Mouse (Mus musculus) CH12.LX (cell line): ENCODE results near the gene Triobp. TPM values are rescaled to one million over a fixed set of nuclear protein-coding genes. Genes with fewer than 3 reads are reported as not detected.

Experiments used
- DNase-seq: peaks from one replicate; pipeline ENCODE4 v3.0.0-alpha.2; 2013; ENCODE audit errors: extremely low read depth
- H3K27ac ChIP-seq: 2 replicates; pipeline ENCODE4 v1.5.1; 2012; ENCODE audit warnings: low read depth, mild to moderate bottlenecking, control low read depth, moderate library complexity; ENCODE audit not compliant: insufficient read depth
- H3K27me3 ChIP-seq: replicated peaks from 2 replicates; pipeline ENCODE3; 2012; ENCODE audit warnings: inconsistent platforms
- H3K36me3 ChIP-seq, 2 experiments: replicated peaks in 1 of 2; 2 replicates each; pipeline versions ENCODE3 to v1.6.1; 2012; ENCODE audit warnings: inconsistent platforms in 1 of 2, low read length in 1 of 2, mild to moderate bottlenecking in 1 of 2, mixed read lengths in 1 of 2, moderate library complexity in 1 of 2; ENCODE audit not compliant: control insufficient read depth in 1 of 2, insufficient read depth in 1 of 2
- H3K4me1 ChIP-seq, 2 experiments: 2 replicates each; pipeline ENCODE4 v1.6.1; 2012; ENCODE audit warnings: inconsistent platforms in 1 of 2, moderate library complexity in 1 of 2; ENCODE audit not compliant: insufficient read depth in 2 of 2, control insufficient read depth in 1 of 2
- H3K4me2 ChIP-seq: 2 replicates; pipeline ENCODE4 v1.6.1; 2012; ENCODE audit warnings: low read depth, mild to moderate bottlenecking, control low read depth; ENCODE audit not compliant: poor library complexity, insufficient read depth, severe bottlenecking
- H3K4me3 ChIP-seq, 3 experiments: fragments of 150-350 bp in 1 of 3; sonication (generic) in 1 of 3; replicated peaks in 1 of 3; 2 replicates each; pipeline versions ENCODE3 to v1.5.1; 2011 to 2012; ENCODE audit warnings: low read depth in 2 of 3, low read length in 2 of 3, mild to moderate bottlenecking in 2 of 3, moderate library complexity in 2 of 3, control low read depth in 1 of 3, improper control_type of control experiment in 1 of 3, inconsistent platforms in 1 of 3, mixed read lengths in 1 of 3; ENCODE audit not compliant: poor library complexity in 1 of 3
- H3K79me2 ChIP-seq: replicated peaks from 2 replicates; pipeline ENCODE4 v1.6.1; 2012; ENCODE audit warnings: mild to moderate bottlenecking, moderate library complexity; ENCODE audit not compliant: control insufficient read depth, poor library complexity, insufficient read depth, severe bottlenecking; ENCODE audit errors: extremely low read depth
- H3K9ac ChIP-seq: 2 replicates; pipeline ENCODE4 v1.6.1; 2012; ENCODE audit warnings: low read depth, mild to moderate bottlenecking, control low read depth, moderate library complexity; ENCODE audit not compliant: insufficient read depth
- H3K9me3 ChIP-seq: replicated peaks from 2 replicates; pipeline ENCODE3; 2012; ENCODE audit warnings: low read length, inconsistent platforms, mixed read lengths
- BHLHE40 ChIP-seq: IDR thresholded peaks from 2 replicates; pipeline ENCODE4 v1.6.1; 2011; ENCODE audit warnings: mild to moderate bottlenecking, low read depth, low read length, improper control_type of control experiment
- CHD1 ChIP-seq: IDR thresholded peaks from 2 replicates; pipeline ENCODE4 v1.6.1; 2012; ENCODE audit warnings: low read depth, low read length, improper control_type of control experiment, inconsistent platforms
- CHD2 ChIP-seq: IDR thresholded peaks from 2 replicates; pipeline ENCODE4 v1.6.1; 2011; ENCODE audit warnings: low read length, improper control_type of control experiment
- CTCF ChIP-seq, 2 experiments: IDR thresholded peaks in 1 of 2; conservative IDR thresholded peaks in 1 of 2; 2 replicates each; pipeline ENCODE4 v1.5.1; 2011 to 2012; ENCODE audit warnings: low read depth in 2 of 2, low read length in 2 of 2, improper control_type of control experiment in 1 of 2, inconsistent platforms in 1 of 2, mild to moderate bottlenecking in 1 of 2, moderate library complexity in 1 of 2
- E2F4 ChIP-seq: IDR thresholded peaks from 2 replicates; pipeline ENCODE4 v1.6.1; 2011; ENCODE audit warnings: low read depth, low read length, improper control_type of control experiment; ENCODE audit not compliant: insufficient replicate concordance
- ELF1 ChIP-seq: IDR thresholded peaks from 2 replicates; pipeline ENCODE4 v1.6.1; 2014; ENCODE audit warnings: low read depth, mild to moderate bottlenecking, inconsistent platforms, low read length, improper control_type of control experiment
- EP300 ChIP-seq: IDR thresholded peaks from 2 replicates; pipeline ENCODE4 v1.6.1; 2011; ENCODE audit warnings: low read length, improper control_type of control experiment
- ETS1 ChIP-seq: conservative IDR thresholded peaks from 2 replicates; pipeline ENCODE4 v1.6.1; 2012; ENCODE audit warnings: low read depth, mild to moderate bottlenecking, inconsistent platforms, low read length, improper control_type of control experiment, moderate library complexity
- GABPA ChIP-seq: IDR thresholded peaks from 2 replicates; pipeline ENCODE4 v1.6.1; 2012; ENCODE audit warnings: low read depth, low read length, improper control_type of control experiment, inconsistent platforms; ENCODE audit not compliant: insufficient replicate concordance
- HCFC1 ChIP-seq: IDR thresholded peaks from 2 replicates; pipeline ENCODE4 v1.6.1; 2012; ENCODE audit warnings: low read depth, mild to moderate bottlenecking, inconsistent platforms, low read length, improper control_type of control experiment
- IRF4 ChIP-seq: IDR thresholded peaks from 2 replicates; pipeline ENCODE4 v1.6.1; 2014; ENCODE audit warnings: low read depth, mild to moderate bottlenecking, inconsistent platforms, low read length, improper control_type of control experiment
- JUN ChIP-seq: IDR thresholded peaks from 2 replicates; pipeline ENCODE4 v1.6.1; 2011; ENCODE audit warnings: low read depth, mild to moderate bottlenecking, low read length, improper control_type of control experiment, moderate library complexity; ENCODE audit not compliant: insufficient read depth
- KAT2A ChIP-seq: IDR thresholded peaks from 2 replicates; pipeline ENCODE4 v1.6.1; 2012; ENCODE audit warnings: low read length, improper control_type of control experiment, inconsistent platforms; ENCODE audit not compliant: insufficient replicate concordance
- MAFK ChIP-seq: IDR thresholded peaks from 2 replicates; pipeline ENCODE4 v1.6.1; 2011; ENCODE audit warnings: low read length, improper control_type of control experiment; ENCODE audit not compliant: insufficient replicate concordance
- MAX ChIP-seq: IDR thresholded peaks from 2 replicates; pipeline ENCODE4 v1.6.1; 2011; ENCODE audit warnings: low read length, improper control_type of control experiment
- MAZ ChIP-seq: IDR thresholded peaks from 2 replicates; pipeline ENCODE4 v1.6.1; 2012; ENCODE audit warnings: low read depth, mild to moderate bottlenecking, inconsistent platforms, low read length, improper control_type of control experiment, moderate library complexity
- MEF2A ChIP-seq: IDR thresholded peaks from 2 replicates; pipeline ENCODE4 v1.6.1; 2014; ENCODE audit warnings: low read depth, mild to moderate bottlenecking, inconsistent platforms, low read length, improper control_type of control experiment, borderline replicate concordance
- MXI1 ChIP-seq: IDR thresholded peaks from 2 replicates; pipeline ENCODE4 v1.6.1; 2011; ENCODE audit warnings: mild to moderate bottlenecking, low read depth, low read length, improper control_type of control experiment
- MYC ChIP-seq: IDR thresholded peaks from 2 replicates; pipeline ENCODE4 v1.6.1; 2011; ENCODE audit warnings: low read depth, mild to moderate bottlenecking, improper control_type of control experiment, low read length
- NELFE ChIP-seq: IDR thresholded peaks from 2 replicates; pipeline ENCODE4 v1.6.1; 2011; ENCODE audit warnings: low read depth, low read length, improper control_type of control experiment
- NRF1 ChIP-seq: IDR thresholded peaks from 2 replicates; pipeline ENCODE4 v1.6.1; 2014; ENCODE audit warnings: low read depth, mild to moderate bottlenecking, inconsistent platforms, low read length, improper control_type of control experiment, moderate library complexity
- PAX5 ChIP-seq: IDR thresholded peaks from 2 replicates; pipeline ENCODE4 v1.6.1; 2012; ENCODE audit warnings: low read length, inconsistent platforms, mixed read lengths
- POLR2A ChIP-seq: IDR thresholded peaks from 2 replicates; pipeline ENCODE4 v1.6.1; 2011; ENCODE audit warnings: low read depth, mild to moderate bottlenecking, improper control_type of control experiment, low read length
- RAD21 ChIP-seq: IDR thresholded peaks from 2 replicates; pipeline ENCODE4 v1.6.1; 2011; ENCODE audit warnings: low read depth, mild to moderate bottlenecking, low read length, improper control_type of control experiment, moderate library complexity
- RCOR1 ChIP-seq: conservative IDR thresholded peaks from 2 replicates; pipeline ENCODE4 v1.6.1; 2012; ENCODE audit warnings: low read depth, mild to moderate bottlenecking, inconsistent platforms, low read length, improper control_type of control experiment
- SIN3A ChIP-seq: IDR thresholded peaks from 2 replicates; pipeline ENCODE4 v1.6.1; 2012; ENCODE audit warnings: low read length, improper control_type of control experiment, inconsistent platforms
- SMC3 ChIP-seq: IDR thresholded peaks from 2 replicates; pipeline ENCODE4 v1.6.1; 2011; ENCODE audit warnings: low read depth, low read length, improper control_type of control experiment
- TBP ChIP-seq: conservative IDR thresholded peaks from 2 replicates; pipeline ENCODE4 v1.6.1; 2011; ENCODE audit warnings: low read depth, low read length, improper control_type of control experiment
- TCF12 ChIP-seq: IDR thresholded peaks from 2 replicates; pipeline ENCODE4 v1.6.1; 2014; ENCODE audit warnings: low read depth, mild to moderate bottlenecking, inconsistent platforms, low read length, improper control_type of control experiment
- UBTF ChIP-seq: IDR thresholded peaks from 2 replicates; pipeline ENCODE4 v1.6.1; 2012; ENCODE audit warnings: low read depth, mild to moderate bottlenecking, inconsistent platforms, low read length, improper control_type of control experiment, moderate library complexity
- USF1 ChIP-seq: IDR thresholded peaks from 2 replicates; pipeline ENCODE4 v1.6.1; 2014; ENCODE audit warnings: low read depth, mild to moderate bottlenecking, inconsistent platforms, low read length, improper control_type of control experiment
- USF2 ChIP-seq: conservative IDR thresholded peaks from 2 replicates; pipeline ENCODE4 v1.6.1; 2011; ENCODE audit warnings: low read depth, low read length, improper control_type of control experiment
- ZMIZ1 ChIP-seq: IDR thresholded peaks from 2 replicates; pipeline ENCODE4 v1.6.1; 2012; ENCODE audit warnings: low read depth, mild to moderate bottlenecking, inconsistent platforms, low read length, improper control_type of control experiment
- ZNF384 ChIP-seq: IDR thresholded peaks from 2 replicates; pipeline ENCODE4 v1.6.1; 2012; ENCODE audit warnings: low read depth, low read length, improper control_type of control experiment, inconsistent platforms
- dilution Hi-C: fragments of 300-500 bp; cut with MboI; formaldehyde crosslinking; loops from 2 replicates; pipeline ENCODE4 v1.14.3; 2020; ENCODE audit warnings: low sequenced_read_pairs; ENCODE audit not compliant: extremely low pct_unique_long_range_greater_than_20kb, extremely low pct_ligation_motif_present
- in situ Hi-C: fragments of 300-500 bp; cut with MboI; formaldehyde crosslinking; loops from 3 replicates; pipeline ENCODE4 v1.14.3; 2019; ENCODE audit warnings: low sequenced_read_pairs, low pct_ligation_motif_present, low pct_unique_long_range_greater_than_20kb, mixed read lengths
- polyA plus RNA-seq: library from polyadenylated mRNA; unstranded; fragments of >175 nt; gene quantifications from 2 replicates; pipeline ENCODE4 v1.2.1, GENCODE M21; 2012; ENCODE audit warnings: low read depth; ENCODE audit not compliant: insufficient read length
- total RNA-seq, 2 experiments: library from RNA; depleted of rRNA; stranded (reverse); fragments of 300-350 nt in 1 of 2; fragments of >200 nt in 1 of 2; gene quantifications; 2 replicates each; pipeline ENCODE4 v1.2.3; 2012 to 2014

The Triobp gene
- total and polyA plus RNA-seq, 3 experiments: 11.5 to 31.0 (median 25.5) TPM

DNA sequence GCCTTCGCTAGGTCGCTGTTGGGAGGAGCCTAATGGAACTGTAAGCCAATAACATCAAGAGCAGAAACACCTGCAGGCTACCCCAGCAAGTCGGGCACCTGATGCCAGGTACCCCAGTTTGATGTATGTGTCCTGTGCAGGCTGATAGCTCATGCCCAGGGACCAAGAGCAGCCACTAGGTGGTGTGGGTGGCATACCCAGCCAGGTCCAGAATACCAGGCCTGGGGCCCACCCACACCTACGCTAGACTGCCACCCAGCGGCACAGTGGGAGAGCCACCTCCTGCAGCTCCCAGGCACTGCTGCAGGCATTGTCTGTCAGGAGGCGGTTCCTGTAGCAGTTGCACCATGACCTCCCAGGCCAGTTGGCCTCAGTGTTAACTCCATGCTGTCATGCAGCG is 91.3 kb downstream of the Triobp start (continued):
- TF ChIP-seq CHD2 (no peak), BHLHE40 (0 out of 2 replicates have a peak, but pooled peaks have one; percentile 22), MEF2A (peak; percentile 63; the same call in 1 of the 2 replicates)
- TF ChIP-seq, all 38 proteins: peak for 18

DNA sequence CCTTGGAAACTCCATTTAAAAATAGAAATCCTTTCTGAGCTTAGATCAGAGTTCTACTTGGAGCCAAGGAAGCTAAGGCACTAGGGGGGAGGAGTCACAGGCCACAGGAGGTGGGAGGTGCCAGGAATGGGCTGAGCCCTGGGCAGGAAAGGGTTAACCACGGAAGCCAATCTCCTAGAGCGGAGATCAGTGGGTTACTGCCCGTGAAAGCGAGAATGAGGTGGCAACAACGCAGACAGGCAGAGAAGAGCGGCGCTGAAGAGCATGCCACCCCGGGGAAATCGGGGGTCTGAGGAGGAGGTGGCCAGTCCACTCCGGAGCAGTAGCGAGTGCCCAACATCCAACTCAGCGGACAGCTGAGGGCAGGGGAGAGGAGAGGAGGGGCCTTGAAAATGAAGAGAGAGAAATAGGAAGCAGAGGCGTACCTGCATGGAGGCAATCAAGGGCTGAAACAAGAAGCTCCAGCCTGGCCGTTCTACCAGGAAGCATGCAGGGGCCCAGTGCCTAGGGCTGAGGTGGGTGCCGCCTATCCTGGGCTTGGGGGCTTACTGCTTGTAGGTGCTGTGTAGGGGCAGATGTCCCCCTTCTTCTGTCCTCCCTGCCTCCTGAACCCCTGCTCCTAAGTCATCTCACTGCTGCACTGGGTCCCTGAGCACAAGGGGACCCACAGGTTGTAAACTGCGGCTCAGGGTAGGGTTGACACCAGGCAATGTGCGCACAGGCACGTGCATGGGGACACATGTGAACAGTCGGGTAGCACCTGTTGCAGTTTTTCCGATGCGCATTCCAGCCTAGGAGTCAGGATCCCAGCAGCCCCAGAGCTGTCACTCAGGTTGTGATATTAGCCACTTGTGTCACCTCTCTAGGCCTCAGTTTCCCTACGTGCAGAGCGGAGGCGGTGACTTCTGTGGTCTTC is 93.2 kb downstream of the Triobp start:
- peaks cover 2% of the 10 kb centered on the region for H3K27me3 ChIP-seq
- 0 out of 2 replicates have a peak overlapping the region, but pooled peaks have one; percentile 5 for H3K27ac ChIP-seq
- peak overlapping the region; percentile 52 for H3K4me2 ChIP-seq
- H3K4me1 ChIP-seq: peaks cover 18 to 42% of the 10 kb centered on the region in 2 experiments
- dilution Hi-C loops (no loop called here), in situ Hi-C loops (no loop called here)
- peak; percentile 80 for DNase-seq
- peak overlapping the region; percentile 45 for H3K9ac ChIP-seq
- H3K9me3 ChIP-seq: peaks cover 6% of the 10 kb centered on the region
- TF ChIP-seq MYC: peak; percentile 77
- TF ChIP-seq CTCF (conservative IDR thresholded peaks at IDR 0.05 in 1 of 2, IDR thresholded peaks at IDR 0.05 in 1 of 2; ENCODE audit: low read depth in 2 of 2, low read length in 2 of 2): no peak
- TF ChIP-seq MAFK: no peak
- TF ChIP-seq ETS1: no peak
- no peak for TF ChIP-seq JUN
- peak; percentile 74 for TF ChIP-seq MAX
- no peak for TF ChIP-seq EP300
- TF ChIP-seq TBP: peak; percentile 48; the same call in 1 of the 2 replicates
- no peak for TF ChIP-seq MAZ
- peak; percentile 61; the same call in 1 of the 2 replicates for TF ChIP-seq TCF12
- peak; percentile 32; the same call in 1 of the 2 replicates for TF ChIP-seq SIN3A
- TF ChIP-seq HCFC1: no peak
- peak; percentile 90 for TF ChIP-seq BHLHE40
- no peak for TF ChIP-seq E2F4
- no peak for TF ChIP-seq NRF1
- TF ChIP-seq UBTF: 0 out of 2 replicates have a peak, but pooled peaks have one; percentile 70
- peak; percentile 75 for TF ChIP-seq MXI1
- TF ChIP-seq NELFE: peak; percentile 41; the same call in 1 of the 2 replicates
- no peak for TF ChIP-seq RAD21
- TF ChIP-seq ELF1: peak; percentile 38; the same call in 1 of the 2 replicates
- TF ChIP-seq PAX5: no peak
- no peak for TF ChIP-seq RCOR1
- TF ChIP-seq KAT2A: no peak
- no peak for TF ChIP-seq USF2
- TF ChIP-seq ZMIZ1: 0 out of 2 replicates have a peak, but pooled peaks have one; percentile 51
- TF ChIP-seq SMC3: no peak
- no peak; the same call in 1 of the 2 replicates for TF ChIP-seq CHD2
- TF ChIP-seq USF1: no peak
- TF ChIP-seq IRF4: peak; percentile 5; the same call in 1 of the 2 replicates
- TF ChIP-seq GABPA: no peak
- TF ChIP-seq ZNF384: no peak
- peak; percentile 70 for TF ChIP-seq POLR2A
- no peak for TF ChIP-seq CHD1
- TF ChIP-seq, all 38 proteins: peak for 13
- H3K36me3 ChIP-seq: peaks cover 24 to 37% of the 10 kb centered on the region in 2 experiments
- no peaks in the 10 kb centered on the region for H3K79me2 ChIP-seq
- H3K4me3 ChIP-seq: peak overlapping the region; percentile 63 to 69 (median 67)
